Mouse (Mus musculus) stomach, embryonic 14.5 days (tissue): ENCODE results near the gene Lrrc56. TPM values are rescaled to one million over a fixed set of nuclear protein-coding genes. Genes with fewer than 3 reads are reported as not detected.
"Not testable (repeated sequence)": the region's sequence is repeated elsewhere in the genome, so short reads cannot be mapped to it uniquely, and the experiment has no call there.

Experiments used
- ATAC-seq: fragments of 200-750 bp; cut with Nextera tagmentation; 2 replicates; pipeline ENCODE4 v1.8.0; 2017; ENCODE audit warnings: low read depth, moderate TSS enrichment; ENCODE audit not compliant: insufficient number of reproducible peaks, insufficient read depth, low FRiP score
- H3K27ac ChIP-seq: fragments of 300-500 bp; sonication (generic); 2 replicates; pipeline ENCODE4 v1.5.1; 2014; ENCODE audit warnings: mild to moderate bottlenecking, low read length, moderate library complexity, mixed read lengths
- H3K27me3 ChIP-seq: fragments of 300-500 bp; sonication (generic); 2 replicates; pipeline ENCODE4 v1.6.1; 2014; ENCODE audit warnings: low read length, control low read depth, mixed read lengths; ENCODE audit not compliant: control insufficient read depth, insufficient read depth
- H3K36me3 ChIP-seq: fragments of 300-500 bp; sonication (generic); 2 replicates; pipeline ENCODE4 v1.6.1; 2014; ENCODE audit warnings: mild to moderate bottlenecking, control low read depth, low read length, moderate library complexity, mixed read lengths; ENCODE audit not compliant: control insufficient read depth, insufficient read depth
- H3K4me1 ChIP-seq: fragments of 300-500 bp; sonication (generic); 2 replicates; pipeline ENCODE4 v1.6.1; 2014; ENCODE audit warnings: low read length, control low read depth, mixed read lengths; ENCODE audit not compliant: control insufficient read depth, insufficient read depth
- H3K4me2 ChIP-seq: fragments of 300-500 bp; sonication (generic); replicated peaks from 2 replicates; pipeline ENCODE4 v1.6.1; 2014; ENCODE audit warnings: low read depth, low read length, control low read depth
- H3K4me3 ChIP-seq: fragments of 300-500 bp; sonication (generic); 2 replicates; pipeline ENCODE4 v1.5.1; 2014; ENCODE audit warnings: low read depth, low read length, control low read depth
- H3K9ac ChIP-seq: fragments of 300-500 bp; sonication (generic); replicated peaks from 2 replicates; pipeline ENCODE4 v1.6.1; 2014; ENCODE audit warnings: low read depth, mild to moderate bottlenecking, control low read depth, low read length, moderate library complexity, mixed read lengths
- H3K9me3 ChIP-seq: fragments of 300-500 bp; sonication (generic); 2 replicates; pipeline ENCODE4 v1.6.1; 2016; ENCODE audit warnings: low read depth, low read length, control low read depth; ENCODE audit not compliant: control insufficient read depth
- WGBS: fragments of 180-500 bp; shearing (Covaris S2); extraction: QIAGEN DNeasy Blood & Tissue Kit; methylation state at CpG from one replicate; pipeline ENCODE4 v1.1.7; 2014; 5-methylcytosine and 5-hydroxymethylcytosine counted together
- microRNA counts: library from miRNA; unstranded; fragments of <30 nt; microRNA quantifications from one replicate; lab custom pipeline; 2016
- microRNA-seq: library from miRNA; unstranded; fragments of <30 nt; microRNA quantifications from one replicate; pipeline ENCODE4, GENCODE M21; 2016
- polyA plus RNA-seq: library from polyadenylated mRNA; unstranded; fragments of >200 nt; fragmentation: Nextera tagmentation; extraction: Ambion mirVana; gene quantifications from 2 replicates; pipeline ENCODE4 v1.2.1, GENCODE M21; 2014

Gene Lrrc56
- polyA plus RNA-seq, 1 experiment from 2014 or later, result 5.3 TPM

DNA sequence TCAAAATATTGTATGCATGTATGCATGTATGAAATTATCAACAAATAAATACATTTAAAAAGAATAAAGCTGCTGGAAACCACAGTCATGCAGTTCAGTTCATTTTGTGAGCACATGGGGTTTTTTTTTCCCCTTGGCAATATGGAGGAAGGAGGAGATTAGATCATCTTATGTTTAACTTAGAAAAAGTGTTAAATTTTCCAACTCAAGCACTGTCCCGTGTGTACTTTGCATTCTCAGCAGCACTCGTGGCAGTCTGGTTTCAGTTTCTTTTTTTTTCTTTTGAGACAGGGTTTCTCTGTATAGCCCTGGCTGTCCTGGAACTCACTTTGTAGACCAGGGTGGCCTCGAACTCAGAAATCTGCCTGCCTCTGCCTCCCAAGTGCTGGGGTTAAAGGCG is 56.5 kb downstream of the Lrrc56 start:
- not testable (repeated sequence) for H3K27me3 ChIP-seq, H3K4me1 ChIP-seq, H3K9ac ChIP-seq, H3K9me3 ChIP-seq, H3K4me3 ChIP-seq, ATAC-seq, H3K4me2 ChIP-seq, H3K27ac ChIP-seq
- H3K36me3 ChIP-seq, result peaks cover 76% of the 10 kb centered on the region
- 89% methylated on average over 4 of the region's 4 CpGs for WGBS

DNA sequence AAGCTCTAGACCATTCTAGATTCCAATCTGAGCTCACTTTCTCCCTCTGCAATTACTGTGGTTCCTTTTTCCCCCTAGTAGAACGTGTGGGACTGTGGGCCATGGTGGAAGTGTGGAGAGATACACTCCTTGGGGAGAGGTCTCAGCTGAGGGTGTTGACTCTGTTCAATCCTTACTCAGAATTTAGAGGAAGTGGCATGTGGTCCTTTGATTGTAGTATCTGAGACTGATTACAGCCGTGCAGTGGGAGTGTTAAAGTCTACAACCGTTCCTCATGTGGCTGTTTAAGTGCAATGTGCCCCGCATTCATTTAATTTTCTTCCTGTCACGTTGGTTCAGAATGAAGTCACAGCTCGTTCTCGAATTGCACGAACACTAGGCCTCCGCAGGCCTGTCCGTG is 62.2 kb downstream of the Lrrc56 start:
- no peak overlapping the region for H3K27ac ChIP-seq
- H3K27me3 ChIP-seq, result no peaks in the 10 kb centered on the region
- ATAC-seq, result no peak
- H3K4me1 ChIP-seq, result no peaks in the 10 kb centered on the region
- no peak overlapping the region for H3K4me2 ChIP-seq
- WGBS, result 94% methylated on average over 10 of the region's 10 CpGs
- no peaks in the 10 kb centered on the region for H3K9me3 ChIP-seq
- H3K9ac ChIP-seq, result no peak overlapping the region
- H3K36me3 ChIP-seq, result peaks cover 86% of the 10 kb centered on the region
- no peak overlapping the region for H3K4me3 ChIP-seq

MicroRNA genes within 50 kb of the gene (microRNA counts, 519-probe panel; counts per million panel counts)
- 4,010 counts per million, percentile 78 among the panel's probes with 10 or more counts for microRNA mmu-miR-210 (lab: Ali Mortazavi, UCI)

Small RNAs within 50 kb of the gene (microRNA-seq; reads per million reads assigned to microRNA genes)
- 964 reads per million, percentile 72 among the genes with 10 or more reads in this experiment for gene Mir210

Other genes with a start within 250 kb of the Lrrc56 start
- gene Ifitm5, start 243.9 kb upstream of the Lrrc56 start, polyA plus RNA-seq, result 2.0 and 2.6 TPM in 2 replicates
- not detected in 2 replicates for gene Gm45717, start 238.2 kb upstream of the Lrrc56 start, polyA plus RNA-seq
- gene Ifitm2, start 238.2 kb upstream of the Lrrc56 start, polyA plus RNA-seq, result 1,395 and 1,501 TPM in 2 replicates
- 241 and 289 TPM in 2 replicates for gene Ifitm1, start 226.9 kb upstream of the Lrrc56 start, polyA plus RNA-seq
- gene Ifitm3, start 183.4 kb upstream of the Lrrc56 start, polyA plus RNA-seq, result 347 and 377 TPM in 2 replicates
- gene Ifitm6, start 176.2 kb upstream of the Lrrc56 start, polyA plus RNA-seq, result 2.6 TPM in 1 of 2 replicates, not detected in the other
- not detected in 2 replicates for gene Gm17387, start 165.0 kb upstream of the Lrrc56 start, polyA plus RNA-seq
- 8.6 and 10.3 TPM in 2 replicates for gene B4galnt4, start 133.1 kb upstream of the Lrrc56 start, polyA plus RNA-seq
- gene Pkp3, start 115.9 kb upstream of the Lrrc56 start, polyA plus RNA-seq, result 20.2 and 21.1 TPM in 2 replicates
- gene Sigirr, start 93.6 kb upstream of the Lrrc56 start, polyA plus RNA-seq, result 7.1 and 7.4 TPM in 2 replicates
- 11.9 and 12.2 TPM in 2 replicates for gene Ano9, start 76.4 kb upstream of the Lrrc56 start, polyA plus RNA-seq
- 65.1 and 67.3 TPM in 2 replicates for gene Ptdss2, start 71.8 kb upstream of the Lrrc56 start, polyA plus RNA-seq
- 165 and 181 TPM in 2 replicates for gene Rnh1, start 21.3 kb upstream of the Lrrc56 start, polyA plus RNA-seq
- 79.4 and 85.5 TPM in 2 replicates for gene Hras, start 152 bp upstream of the Lrrc56 start, polyA plus RNA-seq
- gene Lmntd2, start 19.9 kb downstream of the Lrrc56 start, polyA plus RNA-seq, result 1.7 and 2.3 TPM in 2 replicates
- gene Rassf7, start 21.7 kb downstream of the Lrrc56 start, polyA plus RNA-seq, result 57.2 and 59.2 TPM in 2 replicates
- 69.0 and 72.1 TPM in 2 replicates for gene Phrf1, start 34.6 kb downstream of the Lrrc56 start, polyA plus RNA-seq
- 1.4 and 1.6 TPM in 2 replicates for gene Irf7, start 72.3 kb downstream of the Lrrc56 start, polyA plus RNA-seq
- 1.6 and 1.7 TPM in 2 replicates for gene Cdhr5, start 82.6 kb downstream of the Lrrc56 start, polyA plus RNA-seq
- 9.1 and 10.5 TPM in 2 replicates for gene Sct, start 85.0 kb downstream of the Lrrc56 start, polyA plus RNA-seq
- 0.20 and 0.35 TPM in 2 replicates for gene Drd4, start 97.8 kb downstream of the Lrrc56 start, polyA plus RNA-seq
- 80.2 and 82.9 TPM in 2 replicates for gene Deaf1, start 133.5 kb downstream of the Lrrc56 start, polyA plus RNA-seq
- 30.8 and 32.4 TPM in 2 replicates for gene Tmem80, start 133.6 kb downstream of the Lrrc56 start, polyA plus RNA-seq
- gene Eps8l2, start 144.7 kb downstream of the Lrrc56 start, polyA plus RNA-seq, result 28.1 and 30.6 TPM in 2 replicates
- gene Taldo1, start 198.0 kb downstream of the Lrrc56 start, polyA plus RNA-seq, result 252 and 262 TPM in 2 replicates
- 57.8 and 61.4 TPM in 2 replicates for gene Gatd1, start 220.0 kb downstream of the Lrrc56 start, polyA plus RNA-seq
- 1.8 and 1.9 TPM in 2 replicates for gene Cend1, start 235.3 kb downstream of the Lrrc56 start, polyA plus RNA-seq
- gene Slc25a22, start 243.7 kb downstream of the Lrrc56 start, polyA plus RNA-seq, result 31.5 and 34.0 TPM in 2 replicates
- 8.5 and 10.1 TPM in 2 replicates for gene Pidd1, start 249.9 kb downstream of the Lrrc56 start, polyA plus RNA-seq